Mouse (Mus musculus): ENCODE data around the gene Tulp3.

- TF ChIP-seq CTCF (IDR thresholded peaks at IDR 0.05; ENCODE audit: extremely low read depth, insufficient read length, insufficient replicate concordance, low read depth, low read length): no peak
- TF ChIP-seq POLR2A (IDR thresholded peaks at IDR 0.05; ENCODE audit: low read depth, low read length): no peak
Observed at GRCm38 (mm10) chr6:128355201-128355681, 410 bp downstream of the Tulp3 start.

All from small intestine, adult 2 months (tissue).